Mouse (Mus musculus): ENCODE measurements around the gene Gm4779. TPM values are rescaled to one million over a fixed set of nuclear protein-coding genes. Genes with fewer than 3 reads are reported as not detected.

Gene Gm4779
- polyA plus RNA-seq (2014; fragmentation: Illumina TruSeq; extraction: RNeasy Lipid Tissue Mini Kit (QIAGEN cat#74804); ENCODE audit: low replicate concordance) = not detected

DNA sequence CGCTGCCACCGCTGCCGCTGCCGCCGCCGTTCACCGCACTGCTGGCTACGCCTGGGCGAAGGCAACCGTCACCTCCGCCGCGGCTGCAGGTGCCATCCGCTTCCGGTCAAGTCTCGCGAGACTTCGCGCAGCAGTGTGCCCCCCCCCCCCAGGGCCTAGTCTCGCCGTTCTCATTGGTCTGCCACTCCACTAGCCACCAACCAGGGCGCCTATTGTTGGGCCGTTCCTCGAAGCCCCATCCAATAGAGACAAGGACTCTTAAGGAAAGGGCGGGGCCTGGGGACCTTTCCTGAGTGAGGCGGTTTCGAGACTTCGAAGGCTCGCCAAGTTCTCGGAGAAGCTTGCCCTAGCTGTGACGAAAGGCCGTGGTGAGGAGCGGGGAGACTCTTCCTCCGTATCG is at the start of gene Gm4779, which contains the start of gene 8030474K03Rik:
Gene Gm4779 (minus strand): TSS at position 82 of the 400 bp plus-strand sequence.
Gene 8030474K03Rik (plus strand): TSS at position 315 of the 400 bp plus-strand sequence.

Other genes with a start within 250 kb of the Gm4779 start
- gene Ogt, start 154.4 kb downstream of the Gm4779 start, polyA plus RNA-seq (2014; fragmentation: Illumina TruSeq; extraction: RNeasy Lipid Tissue Mini Kit (QIAGEN cat#74804); ENCODE audit: low replicate concordance) = 427 TPM
- gene Cxcr3, start 60.2 kb downstream of the Gm4779 start, polyA plus RNA-seq (2014; fragmentation: Illumina TruSeq; extraction: RNeasy Lipid Tissue Mini Kit (QIAGEN cat#74804); ENCODE audit: low replicate concordance) = not detected
- not detected for gene 8030474K03Rik, start 233 bp upstream of the Gm4779 start, polyA plus RNA-seq (2014; fragmentation: Illumina TruSeq; extraction: RNeasy Lipid Tissue Mini Kit (QIAGEN cat#74804); ENCODE audit: low replicate concordance)
- gene Nhsl2, start 55.0 kb upstream of the Gm4779 start, polyA plus RNA-seq (2014; fragmentation: Illumina TruSeq; extraction: RNeasy Lipid Tissue Mini Kit (QIAGEN cat#74804); ENCODE audit: low replicate concordance) = 1.3 TPM